Mouse (Mus musculus) CD8-positive naive resting alpha-beta T cell, adult 2 months (primary cell): Measurements from ENCODE around the gene Hlcs.
"Not testable (repeated sequence)": the region's sequence is repeated elsewhere in the genome, so short reads cannot be mapped to it uniquely, and the experiment has no call there.

ENCODE experiments used
- DNase-seq, 2 experiments: peaks; one replicate each; pipeline ENCODE4 v3.0.0; 2022; ENCODE audit warnings: low read depth in 2 of 2, low spot score in 2 of 2

Gene Hlcs

DNA sequence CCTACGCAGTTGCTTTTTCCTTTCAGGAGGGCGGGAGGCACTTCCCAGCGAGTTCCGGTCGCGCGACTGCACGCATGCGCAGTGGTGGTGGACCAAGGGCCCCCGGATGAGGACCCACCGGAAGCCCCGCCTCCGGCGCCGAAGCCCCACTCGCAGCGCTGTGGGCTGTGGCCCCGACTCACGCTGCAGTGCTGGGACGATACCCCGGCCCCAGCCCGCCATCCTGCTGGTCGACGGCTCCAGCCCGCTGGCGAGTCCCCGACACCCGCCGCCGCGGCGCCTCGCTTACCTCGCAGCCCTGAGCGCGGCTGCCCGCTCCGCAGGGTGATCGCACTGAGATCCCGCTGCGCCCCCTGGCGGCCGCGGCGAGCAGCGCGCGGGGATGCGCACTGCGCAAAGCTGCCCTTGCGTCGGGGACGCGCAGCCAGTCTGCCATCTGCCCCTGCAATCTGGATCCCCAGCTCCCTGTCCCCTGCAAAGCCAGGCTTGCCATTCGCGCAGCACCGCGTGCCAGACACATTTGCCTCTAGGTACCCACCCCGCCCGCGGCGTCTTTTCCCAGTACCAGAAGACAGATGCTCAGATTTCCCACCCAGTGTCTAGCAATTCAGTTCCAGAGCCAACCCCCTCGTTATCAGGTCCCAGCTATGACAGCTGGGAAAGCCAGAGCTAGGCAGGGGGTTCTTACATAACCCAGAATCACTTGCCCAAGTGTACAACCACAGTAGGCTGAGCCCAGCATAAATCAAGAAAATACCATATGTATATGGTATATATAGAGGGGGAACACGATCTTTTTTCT, at the start of gene Hlcs:
Gene Hlcs, minus strand, starts transcription at position 343 of the 802 bp plus-strand sequence.
- peak; percentile 97 for DNase-seq

DNA sequence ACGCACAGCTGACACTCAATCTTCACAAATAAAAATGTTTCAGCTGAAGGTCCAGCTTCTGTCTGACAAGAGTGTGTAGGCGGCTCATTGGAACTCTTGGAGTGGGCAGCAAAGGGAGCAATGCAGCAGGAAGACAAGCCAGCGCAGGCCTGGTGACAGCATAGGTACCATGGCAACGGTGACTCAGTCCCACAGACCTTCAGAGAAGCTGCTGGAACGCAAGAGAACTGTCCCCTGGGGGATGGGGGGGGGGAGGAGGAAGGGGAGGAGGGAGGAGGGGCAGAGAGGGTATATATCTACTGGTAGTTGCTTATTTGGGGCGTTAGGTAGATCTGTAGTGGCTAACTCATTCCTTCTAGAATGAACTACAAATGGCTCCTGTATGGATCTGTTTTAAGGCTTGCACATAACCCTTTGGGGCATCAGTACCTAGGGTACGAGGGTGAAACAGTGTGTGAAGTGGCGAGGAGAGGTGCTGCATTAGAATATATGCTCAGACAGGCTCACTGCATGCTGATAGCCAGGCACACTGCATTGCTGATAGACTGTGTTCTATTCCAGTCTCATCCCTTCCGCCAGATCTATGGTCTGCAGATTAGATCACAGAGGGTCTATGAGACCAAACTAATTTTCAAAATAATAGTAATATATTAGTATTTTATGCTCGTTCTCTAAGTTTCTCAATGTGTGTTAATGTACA, 49.0 kb upstream of the Hlcs start:
- no peak for DNase-seq

DNA sequence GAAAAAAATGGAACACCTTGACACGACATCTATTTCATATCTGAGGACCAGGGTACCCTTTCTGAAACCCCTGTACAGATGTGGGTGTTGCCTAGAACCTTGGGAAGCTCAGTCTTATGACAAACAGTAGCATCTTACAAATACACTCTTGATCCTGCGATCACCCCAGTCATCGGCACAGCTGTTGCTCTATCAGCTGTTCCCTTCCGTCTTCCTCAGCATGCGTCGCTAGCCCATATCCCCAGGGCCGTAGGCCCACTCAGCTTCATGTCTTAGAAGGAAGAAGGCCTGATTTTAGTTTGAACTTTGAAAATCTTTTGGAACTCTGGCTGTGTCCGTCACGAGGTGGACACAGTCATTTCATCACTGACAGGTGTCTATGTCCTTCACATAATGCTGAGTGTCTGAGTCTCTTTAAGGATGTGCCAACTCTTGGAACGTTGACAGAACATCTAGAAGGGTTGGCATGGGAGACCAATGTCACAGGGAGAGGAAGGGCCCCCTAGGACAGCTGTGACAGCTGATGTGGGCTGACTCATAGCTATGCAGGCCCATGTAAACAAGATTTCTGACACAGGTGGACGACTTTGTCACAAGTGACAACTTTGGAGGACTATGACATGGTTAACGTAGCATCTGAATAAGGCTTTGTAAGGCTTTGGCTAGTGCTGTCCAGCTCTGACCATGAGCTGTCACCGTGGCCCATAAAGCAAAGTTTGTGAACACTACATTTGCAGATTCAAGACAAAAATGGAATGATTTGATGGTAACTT, 47.4 kb upstream of the Hlcs start:
- DNase-seq, result no peak

DNA sequence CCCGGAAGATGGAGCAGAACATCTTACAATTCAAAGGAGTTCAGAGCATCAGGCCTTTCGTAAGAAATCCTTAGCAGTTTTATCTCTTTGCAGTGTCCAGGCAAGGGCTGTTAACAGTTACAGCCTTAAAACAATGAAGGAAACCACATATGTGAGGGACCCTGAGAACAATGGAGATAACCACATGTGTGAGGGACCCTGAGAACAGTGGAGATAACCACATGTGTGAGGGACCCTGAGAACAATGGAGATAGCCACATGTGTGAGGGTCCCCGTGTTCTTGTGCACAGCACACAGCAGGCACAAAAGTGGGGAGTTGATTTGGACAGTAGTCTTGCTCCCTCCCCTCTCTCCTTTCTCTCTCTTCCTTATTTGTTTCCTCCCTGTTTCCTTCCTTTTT, 44.7 kb upstream of the Hlcs start:
- DNase-seq, result no peak

DNA sequence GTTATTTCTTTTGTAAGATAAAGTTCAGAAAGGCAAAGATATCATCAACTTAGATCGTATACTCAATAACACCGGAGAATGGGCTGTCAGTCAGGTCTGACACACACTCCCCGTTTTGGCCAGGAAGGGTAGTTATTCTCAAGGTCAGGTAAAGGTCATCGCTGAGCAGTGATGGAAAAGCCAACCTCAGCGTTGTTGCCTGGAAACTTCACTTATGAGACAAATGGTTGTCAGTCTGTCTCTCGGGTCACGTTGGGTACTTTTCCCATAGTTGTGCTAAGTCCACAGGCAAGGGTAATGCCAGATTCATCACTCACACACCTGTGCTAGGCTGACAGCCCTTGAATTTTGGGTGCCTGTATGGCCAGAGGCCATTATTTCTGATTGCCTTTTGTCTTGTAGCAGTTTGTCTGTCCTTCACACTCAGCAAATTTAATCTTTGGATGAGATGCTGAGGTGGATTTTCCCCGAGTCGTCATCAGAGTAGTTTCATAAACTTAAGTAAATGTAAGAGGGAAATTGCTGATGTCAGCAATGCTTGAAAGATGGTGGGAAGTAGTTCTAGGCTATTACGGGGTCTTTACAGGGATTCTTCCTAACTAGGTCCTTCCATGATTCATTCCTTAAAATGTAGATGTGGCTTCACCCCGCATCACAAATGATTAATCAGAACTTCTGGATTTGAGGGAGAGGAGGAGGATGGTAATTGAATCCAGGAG, 43.6 kb upstream of the Hlcs start:
- DNase-seq, result no peak

DNA sequence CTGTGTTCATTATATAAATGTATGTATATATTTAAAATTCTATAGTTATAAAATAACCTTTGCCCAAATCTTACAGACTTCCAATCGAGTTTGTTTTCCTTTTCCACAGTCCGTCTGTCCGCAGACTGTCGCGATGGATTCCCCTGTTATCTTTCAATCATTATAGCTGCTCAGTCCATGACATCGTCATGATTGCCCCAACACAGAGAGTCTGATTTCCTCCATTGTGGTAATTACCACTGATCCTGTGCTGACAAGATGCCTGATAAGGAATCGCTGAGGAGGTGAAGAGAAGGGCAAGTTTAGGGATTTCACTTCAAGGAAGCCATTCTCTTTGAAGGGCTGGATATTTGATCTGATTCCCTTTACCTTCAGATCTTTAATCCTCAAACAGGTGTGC, 42.7 kb upstream of the Hlcs start:
- DNase-seq, result no peak

DNA sequence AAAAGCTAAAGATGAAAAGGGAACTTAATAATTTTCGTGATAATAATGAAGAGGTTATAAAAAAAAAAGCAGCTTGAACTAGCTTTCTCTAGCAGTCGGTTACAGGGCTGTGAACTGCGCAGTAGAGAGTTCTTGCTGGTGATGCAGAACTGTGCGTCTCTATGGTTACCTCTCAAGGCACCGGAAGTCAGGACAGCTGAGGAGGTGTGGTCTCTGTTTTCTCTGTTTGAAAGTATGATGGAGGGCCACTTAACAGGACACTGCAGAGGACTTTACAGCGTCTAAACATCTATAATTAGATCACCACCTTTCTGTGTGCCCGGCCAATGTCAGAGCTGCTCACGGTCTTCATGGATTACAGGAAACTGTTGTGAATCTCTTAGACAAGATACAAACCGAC, 41.1 kb upstream of the Hlcs start:
- peak; percentile 30 to 52 for DNase-seq

DNA sequence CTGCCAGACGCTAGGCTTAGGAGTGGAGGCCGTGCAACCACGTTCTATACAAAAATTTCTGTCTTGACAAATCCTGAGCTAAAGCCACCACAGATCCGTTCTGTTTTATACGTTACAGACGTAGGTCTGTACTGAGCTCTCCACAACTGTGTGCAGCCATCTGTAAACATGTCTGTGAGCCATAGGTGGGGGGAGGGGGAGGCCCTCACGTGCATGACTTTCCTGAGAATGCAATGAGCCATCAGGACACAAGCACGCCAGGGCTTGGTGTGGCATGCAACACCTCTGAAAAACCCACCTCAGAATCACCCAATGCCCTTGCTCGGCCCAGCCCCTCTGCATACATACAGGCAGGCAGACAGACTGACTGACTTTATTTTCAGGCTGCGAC, 36.9 kb upstream of the Hlcs start:
- no peak for DNase-seq

DNA sequence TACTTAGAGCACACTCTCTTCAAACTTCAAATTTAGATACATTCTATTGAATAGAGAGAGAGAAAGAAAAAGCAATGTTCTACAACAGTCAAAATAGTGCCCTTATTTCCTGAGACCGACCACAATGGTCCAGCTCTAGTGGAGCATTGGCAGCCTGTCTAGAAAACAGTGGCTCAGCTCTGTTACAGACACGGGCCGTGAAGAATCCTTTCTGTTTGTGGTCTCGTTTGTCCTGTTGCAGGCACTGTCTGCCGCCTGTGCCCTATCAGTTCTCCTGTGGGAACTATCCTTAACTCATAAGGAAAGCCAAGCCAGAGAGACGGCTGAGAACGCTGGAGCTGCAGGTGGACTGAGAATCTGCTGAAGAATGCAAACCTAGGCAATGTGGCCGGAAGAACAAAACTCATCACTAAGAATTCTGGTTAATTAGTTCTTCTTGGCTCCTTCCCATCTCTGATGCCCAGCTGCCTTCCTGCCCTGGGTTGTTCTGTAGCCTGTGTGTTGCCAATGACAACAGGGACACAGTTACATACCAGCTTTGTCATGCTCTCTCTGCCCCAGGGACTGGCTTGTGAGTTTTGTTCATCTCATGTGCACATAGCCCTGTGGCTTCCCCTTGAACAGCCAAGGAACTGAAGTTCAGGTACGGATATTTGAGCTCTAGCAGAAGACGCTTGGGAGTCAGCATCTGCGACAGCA, 36.4 kb upstream of the Hlcs start:
- no peak for DNase-seq

DNA sequence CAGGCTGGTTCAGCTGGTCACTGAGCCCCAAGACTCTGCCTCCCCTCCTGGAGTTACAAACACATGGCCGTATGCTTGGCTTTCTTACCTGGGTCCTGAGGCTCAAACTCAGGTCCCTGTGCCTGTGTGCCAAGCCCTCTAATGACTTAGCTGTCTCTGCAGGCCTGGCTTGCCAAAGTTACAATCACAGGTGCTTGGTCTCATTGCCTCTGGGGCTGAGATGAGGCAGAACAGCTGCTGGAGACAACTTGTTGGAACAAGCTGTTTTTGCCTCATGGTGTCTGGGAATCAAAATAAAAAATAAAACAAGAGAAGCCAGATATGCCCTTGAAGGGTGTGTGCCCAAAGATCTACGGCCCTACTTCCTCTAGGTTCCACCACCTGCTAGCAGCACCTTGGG, 35.4 kb upstream of the Hlcs start:
- no peak for DNase-seq

DNA sequence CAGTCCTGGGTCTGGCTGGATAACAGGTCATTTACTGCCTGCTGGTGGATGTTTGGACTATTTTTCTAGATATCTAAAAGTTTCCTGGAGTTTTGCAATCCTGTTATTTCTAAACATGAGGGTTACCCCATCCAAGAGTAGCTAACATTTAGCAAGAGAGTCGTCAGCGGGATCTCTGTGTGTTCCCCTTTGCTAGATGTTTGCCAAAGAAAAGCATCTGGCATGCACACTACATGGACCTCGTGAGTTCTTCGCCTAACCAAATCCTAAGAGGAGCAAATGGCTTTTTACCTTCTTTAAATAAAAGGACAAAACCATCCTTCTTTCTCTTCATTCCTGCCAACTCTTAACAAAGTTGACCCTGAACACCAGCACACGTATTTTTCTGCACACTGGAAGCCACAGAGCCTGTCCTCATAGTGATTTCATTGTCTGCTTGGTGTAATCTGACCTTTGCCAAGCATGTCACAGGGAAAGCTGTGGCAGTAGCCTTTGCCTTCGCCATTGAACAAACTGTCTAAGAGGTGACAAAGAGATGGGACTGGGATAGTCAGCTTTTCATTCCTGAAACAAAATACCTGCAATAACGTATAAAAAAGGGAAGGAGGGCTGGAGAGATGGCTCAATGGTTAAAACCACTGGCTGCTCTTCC, 33.8 kb upstream of the Hlcs start:
- DNase-seq, result no peak

DNA sequence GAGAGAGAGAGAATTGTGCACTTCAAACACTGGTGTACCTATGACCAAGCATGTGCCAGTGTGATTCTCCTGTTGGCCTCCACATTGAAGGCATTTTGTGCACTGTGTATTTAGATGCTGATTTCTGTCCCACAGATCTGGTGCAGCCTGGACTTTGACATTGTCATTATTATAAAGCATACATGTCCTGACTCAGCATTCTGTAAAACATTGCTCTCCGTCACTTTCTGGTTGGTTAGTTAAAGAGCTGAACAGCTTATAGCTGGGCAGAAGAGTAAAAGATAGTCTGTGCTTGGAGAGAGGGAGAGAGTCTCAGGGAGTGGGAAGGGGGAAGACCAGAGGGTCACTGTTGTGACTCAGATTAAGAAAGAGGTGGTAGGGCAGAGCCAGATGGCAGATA, 32.4 kb upstream of the Hlcs start:
- no peak for DNase-seq

DNA sequence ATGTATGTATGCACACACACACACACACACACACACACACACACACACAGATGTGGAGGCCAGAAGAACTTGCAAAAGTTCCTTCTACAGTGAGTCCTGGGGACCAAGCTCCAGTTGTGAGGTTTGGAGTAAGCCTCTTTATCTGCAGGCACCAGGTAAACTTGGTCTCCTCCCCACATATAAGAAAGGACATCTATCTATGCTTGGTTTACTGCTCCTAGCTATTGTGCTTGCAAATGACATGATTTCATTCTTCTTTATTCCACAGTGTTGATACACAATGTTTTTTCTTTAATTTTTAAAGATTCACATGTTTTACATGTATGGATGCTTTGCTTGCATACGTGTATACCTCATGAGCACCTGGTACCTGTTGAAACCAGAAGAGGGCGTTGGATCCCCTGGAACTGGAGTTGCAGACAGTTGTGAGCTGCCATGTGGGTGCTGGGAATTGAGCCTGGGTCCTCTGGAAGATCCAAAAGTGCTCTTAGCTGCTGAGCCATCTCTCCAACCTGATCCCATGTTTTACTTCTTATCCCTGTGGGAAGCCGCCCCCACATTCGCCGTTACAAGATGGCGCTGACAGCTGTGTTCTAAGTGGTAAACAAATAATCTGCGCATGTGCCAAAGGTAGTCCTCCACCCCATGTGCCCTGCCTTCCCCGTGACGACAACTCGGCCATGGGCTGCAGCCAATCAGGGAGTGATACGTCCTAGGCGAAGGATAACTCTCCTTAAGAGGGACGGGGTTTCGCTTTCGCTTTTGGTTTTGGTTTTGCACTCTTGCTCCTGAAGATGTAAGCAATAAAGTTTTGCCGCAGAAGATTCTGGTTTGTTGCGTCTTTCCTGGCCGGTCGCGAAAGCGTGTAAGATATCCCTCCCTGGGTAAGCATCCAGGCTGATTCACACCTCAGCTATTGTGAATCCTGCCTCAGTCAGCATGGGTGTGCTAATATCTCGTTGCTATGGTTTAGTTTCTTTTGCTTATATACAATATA, 26.1 kb upstream of the Hlcs start:
- not testable (repeated sequence) for DNase-seq

DNA sequence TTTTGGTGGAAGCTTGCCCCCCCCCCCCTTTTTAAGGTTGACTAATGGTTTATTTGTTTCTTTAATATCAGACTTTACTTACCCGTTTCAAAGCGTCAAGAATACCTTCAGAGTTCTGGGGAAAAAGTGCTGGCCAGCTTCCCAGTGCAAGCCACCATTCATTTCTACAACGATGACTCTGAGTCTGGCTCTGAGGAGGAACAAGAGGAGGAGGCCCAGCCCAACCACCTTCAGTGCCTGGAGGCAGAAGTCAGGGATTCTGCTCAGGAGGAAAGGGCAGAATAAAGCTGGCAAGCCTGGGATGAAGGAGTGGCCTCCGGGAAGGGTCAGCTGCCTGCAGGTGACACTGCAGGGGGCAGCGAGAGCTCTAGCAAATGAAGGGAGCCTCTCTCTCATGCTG, 22.3 kb upstream of the Hlcs start:
- no peak for DNase-seq

DNA sequence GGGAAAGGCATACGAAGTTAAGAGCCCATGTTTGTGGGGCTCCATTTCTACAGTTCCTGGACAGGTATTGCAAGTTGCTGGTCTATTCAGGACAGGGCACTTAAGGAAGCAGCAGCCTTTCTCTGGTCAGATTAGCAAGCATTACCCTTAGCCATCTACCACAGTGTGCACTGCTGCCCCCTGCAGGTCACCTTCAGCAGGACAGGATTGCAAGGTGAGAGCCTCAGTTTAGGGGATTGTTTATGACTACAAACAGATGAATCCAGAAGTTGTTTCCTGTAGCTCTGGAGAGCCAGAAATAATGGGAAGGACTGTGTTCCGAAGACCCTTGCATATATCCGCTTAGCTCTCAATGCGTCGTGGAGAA, 18.5 kb upstream of the Hlcs start:
- peak; percentile 71 to 83 for DNase-seq

DNA sequence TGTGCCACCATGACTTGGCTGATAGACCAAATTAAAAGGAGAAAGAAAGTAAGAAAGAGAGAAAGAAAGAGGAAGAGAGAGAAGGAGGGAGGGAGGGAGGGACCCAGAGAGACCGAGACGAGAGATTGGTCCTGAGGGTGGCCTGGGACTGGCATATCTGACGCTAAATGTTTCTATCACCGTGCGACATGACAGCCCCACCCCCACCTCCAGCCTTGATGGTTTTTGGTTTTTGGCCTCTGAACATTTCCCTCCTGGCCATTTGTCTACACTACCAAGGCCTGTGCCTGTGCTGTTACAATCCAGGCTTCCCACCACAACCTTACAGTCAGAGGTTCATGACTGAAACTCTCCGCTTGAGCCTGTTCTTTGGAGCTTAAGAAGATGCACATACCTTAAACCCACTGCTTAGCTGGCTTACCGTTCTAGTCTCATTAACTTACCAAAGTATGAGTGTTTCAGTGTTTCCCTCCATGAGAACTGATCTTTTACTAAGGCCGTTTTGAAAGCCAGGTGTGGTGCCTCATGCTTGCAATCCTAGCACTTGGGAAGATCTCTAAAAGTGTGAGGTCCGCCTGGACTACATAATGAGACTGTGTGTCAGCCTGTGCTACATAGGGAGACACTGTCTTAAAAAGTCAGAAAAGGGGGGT, 18.0 kb upstream of the Hlcs start:
- no peak for DNase-seq

DNA sequence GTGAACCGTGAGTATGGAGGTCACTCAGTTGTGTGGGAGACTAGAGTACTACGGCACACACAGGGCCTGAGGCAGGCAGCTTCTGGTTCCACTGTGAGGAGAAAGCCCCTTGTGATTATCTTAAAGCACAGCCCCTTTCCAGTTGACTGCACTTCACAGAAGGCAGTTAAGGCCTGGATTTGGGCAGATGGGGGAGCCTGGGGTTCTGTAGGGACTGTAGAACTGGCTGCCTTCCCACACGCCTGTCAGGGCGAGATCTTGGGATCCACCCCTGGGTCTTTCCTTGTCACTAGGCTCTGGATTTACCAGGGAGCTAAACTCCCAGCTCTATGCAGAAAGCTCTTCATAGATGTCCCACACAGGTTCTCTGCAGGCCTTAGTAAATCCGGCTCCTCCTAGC, 17.1 kb upstream of the Hlcs start:
- no peak for DNase-seq
